Mouse (Mus musculus) olfactory bulb, adult 2 months (tissue): Measurements from ENCODE around the gene Lyzl4.

Source experiments
- CTCF ChIP-seq: fragments of 200-500 bp; IDR thresholded peaks from 2 replicates; pipeline ENCODE4 v1.5.1; 2012; ENCODE audit warnings: low read depth, mild to moderate bottlenecking, low read length, moderate library complexity; ENCODE audit not compliant: insufficient read depth
- POLR2A ChIP-seq: fragments of 200-500 bp; IDR thresholded peaks from 2 replicates; pipeline ENCODE4 v1.6.1; 2012; ENCODE audit warnings: mild to moderate bottlenecking, low read depth, low read length, moderate library complexity; ENCODE audit not compliant: insufficient read depth

- TF ChIP-seq CTCF (no peak), POLR2A (no peak)
These were observed 42.3 kb downstream of the Lyzl4 start for GRCm38 (mm10) chr9:121599551-121599950.
